Mouse (Mus musculus) hindbrain, embryonic 13.5 days (tissue): Measurements from ENCODE around the gene Shb. TPM values are rescaled to one million over a fixed set of nuclear protein-coding genes. Genes with fewer than 3 reads are reported as not detected.

Experiments
- ATAC-seq: fragments of 200-750 bp; cut with Nextera tagmentation; 2 replicates; pipeline ENCODE4 v1.8.0; 2017; ENCODE audit warnings: moderate TSS enrichment; ENCODE audit not compliant: low FRiP score
- H3K27ac ChIP-seq: fragments of 300-500 bp; sonication (generic); 2 replicates; pipeline ENCODE4 v1.5.1; 2015; ENCODE audit warnings: inconsistent platforms, mild to moderate bottlenecking, moderate library complexity
- H3K27me3 ChIP-seq: fragments of 300-500 bp; sonication (generic); 2 replicates; pipeline ENCODE4 v1.6.1; 2015; ENCODE audit warnings: mild to moderate bottlenecking, inconsistent platforms
- H3K36me3 ChIP-seq: fragments of 300-500 bp; sonication (generic); 2 replicates; pipeline ENCODE4 v1.6.1; 2015; ENCODE audit warnings: mild to moderate bottlenecking, inconsistent platforms
- H3K4me1 ChIP-seq: fragments of 300-500 bp; sonication (generic); replicated peaks from 2 replicates; pipeline ENCODE4 v1.6.1; 2015; ENCODE audit warnings: inconsistent platforms
- H3K4me2 ChIP-seq: fragments of 300-500 bp; sonication (generic); 2 replicates; pipeline ENCODE4 v1.6.1; 2015; ENCODE audit warnings: inconsistent platforms, mild to moderate bottlenecking, moderate library complexity
- H3K4me3 ChIP-seq: fragments of 300-500 bp; sonication (generic); 2 replicates; pipeline ENCODE4 v1.5.1; 2015; ENCODE audit warnings: mild to moderate bottlenecking, inconsistent platforms
- H3K9ac ChIP-seq: fragments of 300-500 bp; sonication (generic); 2 replicates; pipeline ENCODE4 v1.6.1; 2015; ENCODE audit warnings: mild to moderate bottlenecking, inconsistent platforms
- H3K9me3 ChIP-seq: fragments of 300-500 bp; sonication (generic); 2 replicates; pipeline ENCODE4 v1.6.1; 2016; ENCODE audit warnings: inconsistent platforms
- whole genome bisulfite sequencing: fragments of 180-500 bp; shearing (Covaris S2); methylation state at CpG from one replicate; pipeline ENCODE4 v1.1.7; 2015; 5-methylcytosine and 5-hydroxymethylcytosine counted together
- polyA plus RNA-seq: library from polyadenylated mRNA; unstranded; fragments of >200 nt; fragmentation: Nextera tagmentation; extraction: Ambion mirVana; gene quantifications from 2 replicates; pipeline ENCODE4 v1.2.1, GENCODE M21; 2015

Shb gene
- polyA plus RNA-seq, 1 experiment from 2014 or later = 5.7 TPM

DNA sequence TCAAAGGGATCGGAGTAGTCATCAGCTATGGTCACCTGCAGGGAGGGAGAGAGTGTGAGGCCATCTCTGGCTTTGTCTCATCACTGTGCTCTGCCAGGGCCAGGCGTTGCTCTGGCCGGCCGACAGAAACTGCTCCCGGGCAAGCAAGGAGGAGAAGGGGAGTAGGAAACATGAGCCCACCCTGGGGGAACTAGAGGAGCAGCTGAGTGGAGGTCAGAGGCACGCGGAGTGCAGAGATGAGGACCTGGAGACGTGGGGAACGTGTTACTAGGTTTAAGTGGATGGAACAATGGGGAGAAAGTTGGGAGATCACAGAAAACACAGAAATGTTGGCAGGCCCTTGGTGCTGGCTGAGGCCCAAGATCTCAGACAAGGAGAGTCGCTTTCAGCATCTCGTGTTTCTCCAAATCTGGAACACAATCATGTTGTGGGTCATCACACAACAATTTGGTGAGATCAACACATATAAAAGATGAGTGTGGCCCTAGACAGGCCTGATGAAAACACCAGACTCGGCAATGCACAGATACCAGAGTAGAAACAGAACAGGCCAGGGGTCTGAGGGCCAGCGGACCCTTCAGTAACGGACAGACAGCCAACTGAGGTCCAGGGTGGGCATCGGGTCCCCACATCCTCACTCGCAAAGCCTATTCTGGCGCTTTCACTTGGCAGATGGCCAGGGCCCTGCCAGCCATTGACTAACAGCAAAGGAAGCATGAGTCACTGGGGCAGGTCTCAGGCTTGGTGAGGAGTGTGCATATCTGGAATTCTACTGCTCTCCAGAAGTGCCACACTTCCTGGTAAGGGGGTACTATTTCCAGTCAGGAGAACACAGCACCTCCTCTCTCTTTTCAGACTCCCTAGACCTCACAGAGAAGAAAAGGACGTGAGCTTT is 42.9 kb downstream of the Shb start:
- Histone ChIP-seq H3K36me3 (peaks cover 7% of the 10 kb centered on the region), H3K27ac (peak overlapping the region; percentile 60), H3K9ac (no peak overlapping the region), H3K27me3 (peaks cover 31% of the 10 kb centered on the region; the same call in 1 of the 2 replicates), H3K9me3 (no peaks in the 10 kb centered on the region), H3K4me2 (no peak overlapping the region), H3K4me1 (peaks cover 79% of the 10 kb centered on the region), H3K4me3 (no peak overlapping the region)
- no peak for ATAC-seq
- 22% methylated on average over 18 of the region's 18 CpGs for WGBS

DNA sequence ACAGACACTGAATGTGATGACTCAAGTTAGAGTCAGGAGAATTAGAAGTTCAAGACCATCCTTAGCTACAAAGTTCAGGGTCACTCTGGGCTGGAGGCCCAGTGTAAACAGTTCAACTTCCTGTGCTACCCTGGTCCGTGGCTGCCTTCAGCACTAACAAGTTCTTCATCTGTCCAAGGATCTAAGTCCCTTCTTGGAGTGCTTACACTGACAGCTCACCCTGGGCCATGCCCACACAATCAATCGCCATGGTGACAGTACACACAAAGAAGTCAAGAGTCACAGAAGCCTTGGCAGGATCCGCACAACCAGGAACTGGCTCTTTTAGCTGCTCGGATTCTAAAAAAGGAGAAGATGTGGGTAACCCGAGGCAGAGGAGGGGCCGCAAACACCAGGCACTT is 44.6 kb downstream of the Shb start:
- H3K4me2 ChIP-seq = no peak overlapping the region
- H3K36me3 ChIP-seq = peaks cover 7% of the 10 kb centered on the region
- H3K27me3 ChIP-seq = peaks cover 24% of the 10 kb centered on the region; the same call in 1 of the 2 replicates
- H3K4me3 ChIP-seq = no peak overlapping the region
- WGBS = 21% methylated on average over 6 of the region's 6 CpGs
- ATAC-seq = no peak
- no peak overlapping the region for H3K9ac ChIP-seq
- no peaks in the 10 kb centered on the region for H3K9me3 ChIP-seq
- H3K4me1 ChIP-seq = peaks cover 74% of the 10 kb centered on the region
- no peak overlapping the region for H3K27ac ChIP-seq

DNA sequence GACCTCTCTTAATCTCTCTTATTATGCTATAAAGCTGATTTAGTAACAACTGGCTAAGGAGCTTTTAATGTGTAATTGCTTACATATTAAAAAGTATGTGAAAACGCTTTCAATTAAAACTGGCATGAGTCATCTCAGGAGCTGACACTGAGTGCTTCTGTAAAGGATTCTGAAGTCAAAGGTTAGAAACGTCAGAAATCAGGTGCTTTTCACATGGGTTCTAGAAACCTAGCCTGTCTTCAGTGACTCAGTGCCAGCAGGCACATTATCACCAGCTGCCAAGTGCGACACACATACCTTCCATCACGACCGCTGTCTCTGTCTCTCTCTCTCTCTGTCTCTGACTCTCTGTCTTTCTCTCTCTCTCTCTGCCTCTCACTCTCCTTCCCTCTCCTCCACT is 47.2 kb downstream of the Shb start:
- no peak for ATAC-seq
- H3K4me2 ChIP-seq = no peak overlapping the region
- H3K4me1 ChIP-seq = peaks cover 47% of the 10 kb centered on the region
- peaks cover 7% of the 10 kb centered on the region for H3K36me3 ChIP-seq
- H3K9ac ChIP-seq = no peak overlapping the region
- 78% methylated on average over 5 of the region's 5 CpGs for WGBS
- H3K4me3 ChIP-seq = no peak overlapping the region
- H3K27ac ChIP-seq = no peak overlapping the region
- 0 out of 2 replicates have a peak, but pooled peaks cover 17% of the 10 kb centered on the region for H3K27me3 ChIP-seq
- no peaks in the 10 kb centered on the region for H3K9me3 ChIP-seq

DNA sequence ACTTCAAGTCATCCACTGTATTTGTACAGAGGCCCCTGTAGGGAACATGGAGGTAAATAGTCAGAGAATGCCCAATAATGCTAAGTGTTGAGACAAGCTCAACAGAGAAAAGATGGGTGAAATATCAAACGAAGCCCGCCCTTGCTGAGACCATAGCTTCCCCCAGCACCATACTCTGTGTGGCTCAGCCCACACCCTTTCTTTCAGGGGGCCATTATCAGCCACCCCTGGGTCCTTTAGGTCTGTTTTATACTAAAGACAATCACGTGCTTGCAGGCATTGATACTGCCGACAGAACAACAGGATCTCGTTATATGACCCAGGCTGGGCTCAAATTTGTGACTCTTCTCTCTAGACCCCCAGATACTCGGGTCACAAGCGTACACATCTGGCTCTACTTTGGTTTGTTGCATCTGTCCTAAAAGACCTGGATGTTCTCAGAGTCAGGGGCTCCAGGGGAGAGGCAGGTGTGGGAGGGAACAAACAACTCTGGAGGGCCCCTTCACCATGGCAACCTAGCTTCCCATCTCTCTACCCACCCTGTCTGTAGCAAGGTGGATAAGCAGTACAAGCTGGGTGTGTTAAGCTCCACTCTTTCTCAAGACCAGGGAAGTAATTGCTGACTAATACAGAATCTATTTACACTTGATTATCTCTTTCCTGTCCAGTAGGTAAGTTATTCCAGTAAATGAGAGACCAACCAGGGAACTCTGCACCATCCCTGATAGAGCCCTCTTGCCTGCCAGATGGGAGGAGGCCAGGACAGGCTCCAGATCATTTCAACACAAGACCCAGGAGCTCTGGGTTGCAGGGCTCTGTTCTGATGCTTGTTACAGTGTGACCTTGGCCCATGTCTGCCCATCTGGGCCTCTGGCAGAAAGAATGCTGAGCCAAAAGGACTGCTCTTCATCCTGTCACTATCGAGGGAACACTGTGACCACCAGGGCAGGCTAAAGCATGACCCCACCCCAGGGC is 48.7 kb downstream of the Shb start:
- Histone ChIP-seq H3K9ac (no peak overlapping the region), H3K4me3 (no peak overlapping the region), H3K4me2 (no peak overlapping the region), H3K36me3 (peaks cover 7% of the 10 kb centered on the region), H3K4me1 (peaks cover 43% of the 10 kb centered on the region), H3K9me3 (no peaks in the 10 kb centered on the region), H3K27ac (no peak overlapping the region), H3K27me3 (0 out of 2 replicates have a peak, but pooled peaks cover 17% of the 10 kb centered on the region)
- 68% methylated on average over 8 of the region's 8 CpGs for WGBS
- no peak for ATAC-seq

DNA sequence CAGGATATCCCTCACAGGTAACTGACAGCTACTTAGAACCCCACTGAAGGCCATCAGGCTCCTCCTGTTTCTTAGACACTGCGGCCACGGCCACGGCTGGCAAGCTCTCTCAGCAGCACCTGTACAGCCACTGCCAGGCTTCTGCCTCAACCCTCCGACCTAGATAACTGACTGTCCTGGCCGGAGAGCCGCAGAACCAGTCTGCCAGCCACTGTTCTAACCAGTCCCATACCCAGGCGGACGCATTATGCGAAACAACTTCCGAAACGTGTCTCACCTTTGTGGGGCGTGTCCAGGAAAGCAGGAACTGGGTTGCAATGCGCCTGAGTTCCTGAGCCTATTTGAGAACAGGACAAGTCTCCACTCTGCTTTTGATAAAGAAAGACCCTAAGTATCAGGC is 50.0 kb downstream of the Shb start:
- Histone ChIP-seq H3K36me3 (peaks cover 6% of the 10 kb centered on the region), H3K27me3 (0 out of 2 replicates have a peak, but pooled peaks cover 5% of the 10 kb centered on the region), H3K9ac (no peak overlapping the region), H3K4me2 (no peak overlapping the region), H3K4me3 (no peak overlapping the region), H3K27ac (no peak overlapping the region), H3K4me1 (peaks cover 44% of the 10 kb centered on the region), H3K9me3 (no peaks in the 10 kb centered on the region)
- no peak for ATAC-seq
- WGBS = 91% methylated on average over 13 of the region's 13 CpGs

- Histone ChIP-seq H3K4me3 (no peak overlapping the region), H3K4me2 (no peak overlapping the region), H3K36me3 (no peaks in the 10 kb centered on the region), H3K27ac (no peak overlapping the region), H3K27me3 (no peaks in the 10 kb centered on the region), H3K4me1 (peaks cover 47% of the 10 kb centered on the region), H3K9me3 (no peaks in the 10 kb centered on the region), H3K9ac (no peak overlapping the region)
- no peak for ATAC-seq
- WGBS = 86% methylated on average over 5 of the region's 5 CpGs
These were observed 50.8 kb downstream of the Shb start for GRCm38 (mm10) chr4:45481431-45481830.

GRCm38 (mm10) chr4:45480595-45480994 is 51.7 kb downstream of the Shb start:
- H3K4me3 ChIP-seq = no peak overlapping the region
- peaks cover 56% of the 10 kb centered on the region for H3K4me1 ChIP-seq
- no peak overlapping the region for H3K27ac ChIP-seq
- H3K27me3 ChIP-seq = no peaks in the 10 kb centered on the region
- H3K9me3 ChIP-seq = no peaks in the 10 kb centered on the region
- 75% methylated on average over 3 of the region's 3 CpGs for WGBS
- H3K36me3 ChIP-seq = no peaks in the 10 kb centered on the region
- no peak overlapping the region for H3K9ac ChIP-seq
- no peak for ATAC-seq
- H3K4me2 ChIP-seq = no peak overlapping the region

- Histone ChIP-seq H3K9ac (no peak overlapping the region), H3K4me3 (no peak overlapping the region), H3K36me3 (no peaks in the 10 kb centered on the region), H3K27ac (no peak overlapping the region), H3K4me1 (peaks cover 61% of the 10 kb centered on the region), H3K9me3 (no peaks in the 10 kb centered on the region), H3K4me2 (no peak overlapping the region), H3K27me3 (no peaks in the 10 kb centered on the region)
- no peak for ATAC-seq
- 76% methylated on average over 10 of the region's 10 CpGs for WGBS
These were observed 52.8 kb downstream of the Shb start for GRCm38 (mm10) chr4:45479433-45479832.

DNA sequence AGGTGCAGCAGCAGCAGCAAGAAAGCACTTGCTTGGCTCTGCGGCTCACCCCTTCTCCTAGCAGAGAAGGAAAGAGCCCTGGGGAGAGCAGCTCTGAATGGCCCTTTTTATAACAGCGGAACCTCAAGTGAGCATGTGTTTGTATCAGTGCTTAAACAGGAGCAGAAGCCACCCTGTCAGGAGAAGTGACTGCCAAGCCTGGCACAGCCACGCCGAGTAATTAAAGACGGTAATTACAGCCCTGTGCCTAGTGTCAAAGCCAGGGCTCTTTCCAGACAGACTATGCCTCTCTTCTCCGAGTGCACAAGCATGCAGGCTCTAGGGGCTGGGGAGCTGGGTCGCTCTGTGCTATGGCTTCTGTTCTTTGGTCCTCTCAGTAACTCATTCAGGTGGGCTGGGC is 54.1 kb downstream of the Shb start:
- H3K36me3 ChIP-seq = no peaks in the 10 kb centered on the region
- peak overlapping the region; percentile 74 for H3K27ac ChIP-seq
- peak; percentile 29; the same call in 1 of the 2 replicates for ATAC-seq
- H3K4me1 ChIP-seq = peaks cover 59% of the 10 kb centered on the region
- H3K27me3 ChIP-seq = no peaks in the 10 kb centered on the region
- no peak overlapping the region for H3K9ac ChIP-seq
- no peaks in the 10 kb centered on the region for H3K9me3 ChIP-seq
- 20% methylated on average over 7 of the region's 7 CpGs for WGBS
- no peak overlapping the region for H3K4me2 ChIP-seq
- H3K4me3 ChIP-seq = no peak overlapping the region

DNA sequence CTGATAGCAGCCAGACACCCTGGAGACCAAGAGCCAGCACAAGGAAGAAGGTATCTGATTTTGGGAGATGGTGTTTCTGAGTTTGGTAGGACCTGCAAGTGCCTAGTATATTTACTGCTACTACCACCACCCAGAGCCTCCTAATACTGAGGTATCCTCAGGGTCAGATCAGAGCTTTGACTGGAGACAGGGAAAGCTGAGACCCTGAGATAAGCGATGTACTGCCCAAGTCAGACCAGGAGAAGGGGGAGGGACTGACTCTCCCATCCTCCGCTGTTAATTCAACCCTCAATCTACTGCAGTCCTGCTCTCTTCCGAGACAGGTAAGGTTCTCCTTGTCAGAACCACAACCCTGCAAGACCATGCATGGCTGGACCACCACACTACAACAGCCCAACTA is 55.2 kb downstream of the Shb start:
- peaks cover 71% of the 10 kb centered on the region for H3K4me1 ChIP-seq
- H3K27me3 ChIP-seq = no peaks in the 10 kb centered on the region
- H3K9me3 ChIP-seq = no peaks in the 10 kb centered on the region
- no peak for ATAC-seq
- no peaks in the 10 kb centered on the region for H3K36me3 ChIP-seq
- H3K27ac ChIP-seq = no peak overlapping the region
- WGBS = 83% methylated on average over 3 of the region's 3 CpGs
- H3K9ac ChIP-seq = no peak overlapping the region
- H3K4me2 ChIP-seq = no peak overlapping the region
- H3K4me3 ChIP-seq = no peak overlapping the region

DNA sequence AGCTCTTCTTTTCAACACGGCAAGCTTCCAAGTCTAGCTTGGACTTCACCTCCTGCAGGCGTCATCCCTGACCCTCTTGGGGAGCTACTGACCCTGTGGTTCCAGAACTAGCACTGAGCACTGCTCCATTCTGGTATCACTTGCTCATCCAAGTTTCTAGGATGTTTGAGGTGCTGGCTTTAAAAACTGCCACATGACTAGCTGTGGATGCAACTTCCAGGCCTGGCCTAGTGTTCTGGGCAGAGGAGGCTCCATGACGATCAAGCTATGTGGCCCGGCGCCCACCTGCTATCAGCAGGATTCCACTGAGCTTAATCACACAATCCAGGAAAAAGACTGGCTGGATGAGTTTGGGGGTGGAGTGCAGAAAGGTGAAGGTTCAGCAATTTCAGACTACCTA is 57.4 kb downstream of the Shb start:
- Histone ChIP-seq H3K27me3 (no peaks in the 10 kb centered on the region), H3K4me1 (peaks cover 79% of the 10 kb centered on the region), H3K36me3 (no peaks in the 10 kb centered on the region; the same call in 1 of the 2 replicates), H3K9me3 (no peaks in the 10 kb centered on the region), H3K9ac (no peak overlapping the region), H3K27ac (no peak overlapping the region), H3K4me3 (no peak overlapping the region), H3K4me2 (no peak overlapping the region)
- ATAC-seq = no peak
- WGBS = 90% methylated on average over 5 of the region's 5 CpGs

- Histone ChIP-seq H3K9ac (no peak overlapping the region), H3K4me1 (peaks cover 74% of the 10 kb centered on the region), H3K4me3 (no peak overlapping the region), H3K4me2 (no peak overlapping the region), H3K9me3 (no peaks in the 10 kb centered on the region), H3K27me3 (no peaks in the 10 kb centered on the region), H3K27ac (no peak overlapping the region), H3K36me3 (no peaks in the 10 kb centered on the region; the same call in 1 of the 2 replicates)
- no peak for ATAC-seq
- 92% methylated on average over 4 of the region's 4 CpGs for WGBS
These were observed 58.1 kb downstream of the Shb start for GRCm38 (mm10) chr4:45474131-45474530.
